Mouse (Mus musculus): ENCODE measurements around the gene Rock2.

- no peak for TF ChIP-seq CTCF (IDR thresholded peaks at IDR 0.05; ENCODE audit: low read depth)
- no peak for TF ChIP-seq EP300 (IDR thresholded peaks at IDR 0.05; ENCODE audit: low read depth)
These were observed 39.7 kb downstream of the Rock2 start for GRCm38 (mm10) chr12:16934423-16934822.
